In genomic region chr5:72989756-72990155, GRCm38 (mm10) we compare ENCODE assay signal across 30 mouse cellular contexts. TPM values are rescaled to one million over a fixed set of nuclear protein-coding genes. Genes with fewer than 3 reads are reported as not detected.
DNase-seq lines count a peak whose midpoint lies in the region; ATAC-seq and TF ChIP-seq lines count a peak whose summit lies in the region.
"Had no signal": no experiment of that assay in that cellular context is flagged by ENCODE, and none has a peak within 500 bp of the region (broad histone marks: within the 10 kb centered on the region; RNA-seq: fewer than 3 reads in every experiment).

No protein-coding gene starts in this region.

- no peak overlapping the region for H3K9ac ChIP-seq in forebrain, embryonic 13.5 days
- no peak overlapping the region for H3K9ac ChIP-seq in forebrain, embryonic 16.5 days (replicated peaks; ENCODE audit: low read depth, low read length)
- H3K9ac ChIP-seq in lung, embryonic 14.5 days: no peak overlapping the region
- H3K9ac ChIP-seq in midbrain, embryonic 15.5 days: no peak overlapping the region
- H3K9ac ChIP-seq: embryonic facial prominence, embryonic 13.5 days; embryonic facial prominence, embryonic 15.5 days; forebrain, embryonic 15.5 days had no signal

- peak; percentile 18 for DNase-seq in lung, embryonic 14.5 days
- DNase-seq in lung, postnatal 36 days: no peak
- DNase-seq in testis, postnatal 10 days (ENCODE audit: low spot score): peak; percentile 26
- DNase-seq in testis, postnatal 14 days (ENCODE audit: low spot score): no peak
- peak; percentile 48 for DNase-seq in brain, embryonic 14.5 days (ENCODE audit: low read depth)
- DNase-seq: adrenal gland, adult 8-10 months; adrenal gland, postnatal 14 days; adrenal gland, postnatal 36 days; B cell, adult 2 months; cerebellum, adult 11 months; cerebellum, adult 18-20 months; cerebellum, adult 8-10 months; cerebellum, adult 9-11 months; cerebellum, postnatal 14 days; cerebellum, postnatal 36 days; embryo, embryonic 11 days had no signal

- no peaks in the 10 kb centered on the region for H3K27me3 ChIP-seq in forebrain, embryonic 13.5 days
- no peaks in the 10 kb centered on the region for H3K27me3 ChIP-seq in forebrain, embryonic 16.5 days (replicated peaks; ENCODE audit: control insufficient read depth, insufficient read depth, low read length)
- H3K27me3 ChIP-seq in lung, embryonic 14.5 days (ENCODE audit: insufficient read depth, low read length): no peaks in the 10 kb centered on the region
- H3K27me3 ChIP-seq in midbrain, embryonic 15.5 days (replicated peaks): no peaks in the 10 kb centered on the region
- H3K27me3 ChIP-seq: CH12.LX; embryonic facial prominence, embryonic 13.5 days; embryonic facial prominence, embryonic 15.5 days; forebrain, embryonic 15.5 days had no signal

- no peak overlapping the region for H3K4me3 ChIP-seq in forebrain, embryonic 13.5 days
- no peak overlapping the region for H3K4me3 ChIP-seq in forebrain, embryonic 16.5 days (replicated peaks; ENCODE audit: low read length)
- H3K4me3 ChIP-seq in lung, embryonic 14.5 days (ENCODE audit: low read depth, low read length): no peak overlapping the region
- H3K4me3 ChIP-seq in midbrain, embryonic 15.5 days: no peak overlapping the region
- H3K4me3 ChIP-seq: embryonic facial prominence, embryonic 13.5 days; embryonic facial prominence, embryonic 15.5 days; erythroblast, embryonic 14.5 days; forebrain, embryonic 10.5 days; forebrain, embryonic 15.5 days had no signal

- WGBS in forebrain, embryonic 13.5 days: 32% methylated on average over 8 of the region's 8 CpGs
- 17% methylated on average over 8 of the region's 8 CpGs for WGBS in forebrain, embryonic 16.5 days
- WGBS in lung, embryonic 14.5 days: 63% methylated on average over 8 of the region's 8 CpGs
- WGBS in midbrain, embryonic 15.5 days: 63% methylated on average over 8 of the region's 8 CpGs

- no peaks in the 10 kb centered on the region for H3K36me3 ChIP-seq in forebrain, embryonic 13.5 days (ENCODE audit: poor library complexity, severe bottlenecking)
- no peaks in the 10 kb centered on the region for H3K36me3 ChIP-seq in forebrain, embryonic 16.5 days (ENCODE audit: control insufficient read depth, insufficient read depth)
- H3K36me3 ChIP-seq in lung, embryonic 14.5 days (ENCODE audit: insufficient read depth): no peaks in the 10 kb centered on the region
- H3K36me3 ChIP-seq in midbrain, embryonic 15.5 days (replicated peaks): no peaks in the 10 kb centered on the region
- H3K36me3 ChIP-seq: embryonic facial prominence, embryonic 13.5 days; embryonic facial prominence, embryonic 15.5 days; forebrain, embryonic 10.5 days; forebrain, embryonic 15.5 days; G1E had no signal

- H3K4me1 ChIP-seq in forebrain, embryonic 13.5 days: peaks cover 10% of the 10 kb centered on the region
- no peaks in the 10 kb centered on the region for H3K4me1 ChIP-seq in forebrain, embryonic 16.5 days (replicated peaks; ENCODE audit: control insufficient read depth, insufficient read depth, low read length)
- no peaks in the 10 kb centered on the region for H3K4me1 ChIP-seq in lung, embryonic 14.5 days (ENCODE audit: insufficient read depth)
- H3K4me1 ChIP-seq in midbrain, embryonic 15.5 days: peaks cover 6% of the 10 kb centered on the region
- H3K4me1 ChIP-seq: embryonic facial prominence, embryonic 15.5 days had no signal

- TF ChIP-seq CTCF in lung, embryonic 14.5 days (IDR thresholded peaks at IDR 0.05; ENCODE audit: low read depth): no peak
- TF ChIP-seq CTCF in brain, embryonic 14.5 days (IDR thresholded peaks at IDR 0.05; ENCODE audit: borderline replicate concordance, extremely low read depth, insufficient read depth, insufficient read length): no peak

- H3K9me3 ChIP-seq in forebrain, embryonic 13.5 days (replicated peaks): no peaks in the 10 kb centered on the region
- no peaks in the 10 kb centered on the region for H3K9me3 ChIP-seq in forebrain, embryonic 16.5 days (ENCODE audit: control insufficient read depth, low read length)
- no peaks in the 10 kb centered on the region for H3K9me3 ChIP-seq in lung, embryonic 14.5 days (ENCODE audit: low read depth, low read length)
- no peaks in the 10 kb centered on the region for H3K9me3 ChIP-seq in midbrain, embryonic 15.5 days
- H3K9me3 ChIP-seq: embryonic facial prominence, embryonic 13.5 days; embryonic facial prominence, embryonic 15.5 days; forebrain, embryonic 10.5 days; forebrain, embryonic 15.5 days; G1E had no signal

- no peak overlapping the region for H3K27ac ChIP-seq in forebrain, embryonic 13.5 days
- no peak overlapping the region for H3K27ac ChIP-seq in forebrain, embryonic 16.5 days (ENCODE audit: low read length)
- H3K27ac ChIP-seq in lung, embryonic 14.5 days (ENCODE audit: low read depth): no peak overlapping the region
- no peak overlapping the region for H3K27ac ChIP-seq in midbrain, embryonic 15.5 days
- H3K27ac ChIP-seq: embryonic facial prominence, embryonic 13.5 days; embryonic facial prominence, embryonic 15.5 days; forebrain, embryonic 10.5 days; forebrain, embryonic 15.5 days had no signal

- no peak for TF ChIP-seq POLR2A in brain, embryonic 14.5 days (IDR thresholded peaks at IDR 0.05; ENCODE audit: borderline replicate concordance, extremely low read depth, insufficient read depth, insufficient read length, poor library complexity, severe bottlenecking)

- ATAC-seq in forebrain, embryonic 13.5 days: 0 out of 2 replicates have a peak, but pooled peaks have one; percentile 21
- no peak for ATAC-seq in forebrain, embryonic 16.5 days
- ATAC-seq in lung, embryonic 14.5 days (ENCODE audit: insufficient read depth): no peak
- ATAC-seq in midbrain, embryonic 15.5 days (replicated peaks): no peak
- ATAC-seq: activated CD4-positive, CD25-positive, alpha-beta regulatory T cell, adult 4 months; CD4-positive, CD25-positive, alpha-beta regulatory T cell, adult 4 months; forebrain, embryonic 15.5 days had no signal

- H3K4me2 ChIP-seq in forebrain, embryonic 13.5 days: no peak overlapping the region
- no peak overlapping the region for H3K4me2 ChIP-seq in forebrain, embryonic 16.5 days (ENCODE audit: low read length)
- no peak overlapping the region for H3K4me2 ChIP-seq in lung, embryonic 14.5 days
- H3K4me2 ChIP-seq in midbrain, embryonic 15.5 days: no peak overlapping the region
- H3K4me2 ChIP-seq: embryonic facial prominence, embryonic 13.5 days; embryonic facial prominence, embryonic 15.5 days; forebrain, embryonic 15.5 days had no signal

RNA-seq across cellular contexts. Expression of gene Gm10135, which starts 15.3 kb away (rescaled TPM):
- not detected in 2 replicates for polyA plus RNA-seq in forebrain, embryonic 13.5 days (2015; fragmentation: Nextera tagmentation; extraction: Ambion mirVana)
- not detected in 2 replicates for polyA plus RNA-seq in forebrain, embryonic 16.5 days (2015; fragmentation: Nextera tagmentation; extraction: Ambion mirVana)
- polyA plus RNA-seq in lung, embryonic 14.5 days (2014; fragmentation: Nextera tagmentation; extraction: Ambion mirVana): not detected in 2 replicates
- polyA plus RNA-seq in brain, embryonic 14.5 days (2012; rRNA removed): not detected in 2 replicates
- polyA plus RNA-seq in midbrain, embryonic 15.5 days (2015; fragmentation: Nextera tagmentation; extraction: Ambion mirVana): not detected in 2 replicates
- polyA plus RNA-seq: activated CD4-positive, CD25-positive, alpha-beta regulatory T cell, adult 4 months; CD4-positive, CD25-positive, alpha-beta regulatory T cell, adult 4 months; embryonic facial prominence, embryonic 11.5 days; embryonic facial prominence, embryonic 13.5 days; embryonic facial prominence, embryonic 15.5 days; erythroblast, embryonic 14.5 days; forebrain, embryonic 10.5 days; forebrain, embryonic 15.5 days; frontal cortex, adult 2 months; G1E had no signal

RNA-seq across cellular contexts. Expression of gene Slc10a4, which starts 16.9 kb away (rescaled TPM):
- 14.0 and 14.4 TPM in 2 replicates for polyA plus RNA-seq in forebrain, embryonic 13.5 days (2015; fragmentation: Nextera tagmentation; extraction: Ambion mirVana)
- polyA plus RNA-seq in forebrain, embryonic 16.5 days (2015; fragmentation: Nextera tagmentation; extraction: Ambion mirVana): 17.1 and 29.3 TPM in 2 replicates
- 0.28 and 0.80 TPM in 2 replicates for polyA plus RNA-seq in lung, embryonic 14.5 days (2014; fragmentation: Nextera tagmentation; extraction: Ambion mirVana)
- 20.7 and 23.6 TPM in 2 replicates for polyA plus RNA-seq in brain, embryonic 14.5 days (2012; rRNA removed)
- polyA plus RNA-seq in midbrain, embryonic 15.5 days (2015; fragmentation: Nextera tagmentation; extraction: Ambion mirVana): 25.1 and 28.6 TPM in 2 replicates
- polyA plus RNA-seq: activated CD4-positive, CD25-positive, alpha-beta regulatory T cell, adult 4 months; CD4-positive, CD25-positive, alpha-beta regulatory T cell, adult 4 months; erythroblast, embryonic 14.5 days; G1E had no signal

Comparison
In these comparisons a context has a peak if more than half of its experiments do, and no peak if none do; other contexts are left out.
1. DNase-seq: peak in lung, embryonic 14.5 days (single experiment), testis, postnatal 10 days (single experiment) and brain, embryonic 14.5 days (single experiment); none in lung, postnatal 36 days (single experiment) and testis, postnatal 14 days (single experiment).